18 mouse cellular contexts compared by ENCODE assay signal in the genomic region with DNA sequence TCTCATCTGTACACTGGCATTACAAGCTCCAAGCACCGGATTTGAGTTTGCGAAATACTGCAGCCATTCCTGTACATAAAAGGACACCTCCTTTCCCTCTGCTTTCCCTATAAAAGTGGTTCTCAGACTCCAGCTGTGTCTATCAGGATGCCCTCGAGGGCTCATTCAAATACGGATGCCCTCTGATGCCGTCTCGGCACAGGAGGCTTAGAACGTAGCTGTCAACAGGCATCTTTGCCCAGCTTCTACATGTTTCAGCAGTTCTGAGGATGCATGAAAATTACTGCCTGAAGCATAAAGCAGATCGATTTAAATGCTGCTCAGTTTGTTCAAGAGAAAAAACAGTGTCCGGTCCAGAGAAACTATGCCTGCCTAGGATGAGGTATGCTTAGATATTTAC. TPM values are rescaled to one million over a fixed set of nuclear protein-coding genes. Genes with fewer than 3 reads are reported as not detected.
DNase-seq lines count a peak whose midpoint lies in the region; ATAC-seq and TF ChIP-seq lines count a peak whose summit lies in the region.
"Had no signal": no experiment of that assay in that cellular context is flagged by ENCODE, and none has a peak within 500 bp of the region (broad histone marks: within the 10 kb centered on the region; RNA-seq: fewer than 3 reads in every experiment).

No protein-coding gene starts in this region.

- no peak overlapping the region for H3K4me3 ChIP-seq in midbrain, embryonic 13.5 days (replicated peaks)
- no peak overlapping the region for H3K4me3 ChIP-seq in midbrain, embryonic 10.5 days
- H3K4me3 ChIP-seq in midbrain, embryonic 15.5 days = no peak overlapping the region
- no peak overlapping the region for H3K4me3 ChIP-seq in midbrain, embryonic 11.5 days (ENCODE audit: low read depth, low read length)
- H3K4me3 ChIP-seq: forebrain, embryonic 13.5 days; forebrain, embryonic 15.5 days had no signal

- ATAC-seq in midbrain, embryonic 13.5 days = peak; percentile 51
- ATAC-seq in midbrain, embryonic 15.5 days (replicated peaks) = peak; percentile 35; the same call in 1 of the 2 replicates
- no peak for ATAC-seq in midbrain, embryonic 11.5 days (ENCODE audit: low FRiP score)
- ATAC-seq: forebrain, embryonic 13.5 days; forebrain, embryonic 15.5 days; forebrain, postnatal 0 days had no signal

- TF ChIP-seq CTCF in brain, embryonic 14.5 days (IDR thresholded peaks at IDR 0.05; ENCODE audit: borderline replicate concordance, extremely low read depth, insufficient read depth, insufficient read length) = no peak

- no peak overlapping the region for H3K9ac ChIP-seq in midbrain, embryonic 13.5 days (replicated peaks)
- no peak overlapping the region for H3K9ac ChIP-seq in midbrain, embryonic 15.5 days
- no peak overlapping the region for H3K9ac ChIP-seq in midbrain, embryonic 11.5 days (ENCODE audit: low read length)
- H3K9ac ChIP-seq: forebrain, embryonic 13.5 days; forebrain, embryonic 15.5 days; forebrain, postnatal 0 days had no signal

- no peak overlapping the region for H3K4me2 ChIP-seq in midbrain, embryonic 13.5 days (replicated peaks)
- no peak overlapping the region for H3K4me2 ChIP-seq in midbrain, embryonic 15.5 days
- no peak overlapping the region for H3K4me2 ChIP-seq in midbrain, embryonic 11.5 days
- H3K4me2 ChIP-seq: forebrain, embryonic 13.5 days; forebrain, embryonic 15.5 days had no signal

- peaks cover 16% of the 10 kb centered on the region; the same call in 1 of the 2 replicates for H3K4me1 ChIP-seq in midbrain, embryonic 13.5 days (replicated peaks)
- H3K4me1 ChIP-seq in midbrain, embryonic 10.5 days = peaks cover 6% of the 10 kb centered on the region; the same call in 1 of the 2 replicates
- H3K4me1 ChIP-seq in midbrain, embryonic 15.5 days = peaks cover 21% of the 10 kb centered on the region
- H3K4me1 ChIP-seq in midbrain, embryonic 11.5 days (ENCODE audit: control insufficient read depth, insufficient read depth, low read length) = no peaks in the 10 kb centered on the region

- peaks cover 6% of the 10 kb centered on the region; the same call in 1 of the 2 replicates for H3K36me3 ChIP-seq in midbrain, embryonic 13.5 days
- H3K36me3 ChIP-seq in midbrain, embryonic 10.5 days = peaks cover 14% of the 10 kb centered on the region
- no peaks in the 10 kb centered on the region for H3K36me3 ChIP-seq in midbrain, embryonic 15.5 days (replicated peaks)
- no peaks in the 10 kb centered on the region for H3K36me3 ChIP-seq in midbrain, embryonic 11.5 days (ENCODE audit: control insufficient read depth, insufficient read depth, low read length)

- H3K27me3 ChIP-seq in midbrain, embryonic 13.5 days = no peaks in the 10 kb centered on the region
- H3K27me3 ChIP-seq in midbrain, embryonic 10.5 days (ENCODE audit: low read depth, poor library complexity, severe bottlenecking) = no peaks in the 10 kb centered on the region
- no peaks in the 10 kb centered on the region for H3K27me3 ChIP-seq in midbrain, embryonic 15.5 days (replicated peaks)
- H3K27me3 ChIP-seq in midbrain, embryonic 11.5 days (ENCODE audit: control insufficient read depth, insufficient read depth, low read length) = no peaks in the 10 kb centered on the region
- H3K27me3 ChIP-seq: forebrain, embryonic 13.5 days; forebrain, embryonic 15.5 days had no signal

- 65% methylated on average over 9 of the region's 9 CpGs for WGBS in midbrain, embryonic 13.5 days
- WGBS in midbrain, embryonic 10.5 days = 88% methylated on average over 9 of the region's 9 CpGs
- 56% methylated on average over 9 of the region's 9 CpGs for whole genome bisulfite sequencing in midbrain, embryonic 15.5 days
- WGBS in midbrain, embryonic 11.5 days = 86% methylated on average over 9 of the region's 9 CpGs

- TF ChIP-seq POLR2A in brain, embryonic 14.5 days (IDR thresholded peaks at IDR 0.05; ENCODE audit: borderline replicate concordance, extremely low read depth, insufficient read depth, insufficient read length, poor library complexity, severe bottlenecking) = no peak

- DNase-seq in midbrain, embryonic 10.5 days (ENCODE audit: low spot score) = no peak
- DNase-seq in midbrain, embryonic 11.5 days (ENCODE audit: low spot score, missing footprints) = no peak
- peak; percentile 32 for DNase-seq in brain, embryonic 14.5 days (ENCODE audit: low read depth)
- peak; percentile 8 for DNase-seq in forelimb bud, embryonic 11.5 days (ENCODE audit: low read depth, low spot score)
- DNase-seq in cerebellum, postnatal 25 days = no peak
- DNase-seq: adrenal gland, adult 2 months; adrenal gland, postnatal 10 days; adrenal gland, postnatal 25 days; cerebellum, adult 11-12 months; cerebellum, adult 2 months; cerebellum, adult 9-10 months; cerebellum, postnatal 10 days; cerebellum, postnatal 36 days; forebrain, postnatal 0 days had no signal

- no peak overlapping the region for H3K27ac ChIP-seq in midbrain, embryonic 13.5 days
- no peak overlapping the region for H3K27ac ChIP-seq in midbrain, embryonic 10.5 days (replicated peaks)
- no peak overlapping the region for H3K27ac ChIP-seq in midbrain, embryonic 15.5 days
- no peak overlapping the region for H3K27ac ChIP-seq in midbrain, embryonic 11.5 days (ENCODE audit: low read depth, low read length)
- H3K27ac ChIP-seq: forebrain, embryonic 13.5 days; forebrain, embryonic 15.5 days had no signal

- H3K9me3 ChIP-seq in midbrain, embryonic 13.5 days = no peaks in the 10 kb centered on the region
- no peaks in the 10 kb centered on the region for H3K9me3 ChIP-seq in midbrain, embryonic 10.5 days (replicated peaks)
- H3K9me3 ChIP-seq in midbrain, embryonic 15.5 days = no peaks in the 10 kb centered on the region
- no peaks in the 10 kb centered on the region for H3K9me3 ChIP-seq in midbrain, embryonic 11.5 days (ENCODE audit: control insufficient read depth, low read length)
- H3K9me3 ChIP-seq: forebrain, embryonic 13.5 days; forebrain, embryonic 15.5 days had no signal

RNA-seq across cellular contexts. Expression of gene Lca5, which starts 51.4 kb away (rescaled TPM):
- 19.0 and 24.7 TPM in 2 replicates for polyA plus RNA-seq in midbrain, embryonic 13.5 days (2015; fragmentation: Nextera tagmentation; extraction: Ambion mirVana)
- polyA plus RNA-seq in midbrain, embryonic 10.5 days (2016; fragmentation: Nextera tagmentation; extraction: Ambion mirVana) = 19.9 and 20.2 TPM in 2 replicates
- polyA plus RNA-seq in midbrain, embryonic 15.5 days (2015; fragmentation: Nextera tagmentation; extraction: Ambion mirVana) = 15.6 and 15.9 TPM in 2 replicates
- polyA plus RNA-seq in midbrain, embryonic 11.5 days (2014; fragmentation: Nextera tagmentation; extraction: Ambion mirVana) = 23.6 and 25.1 TPM in 2 replicates
- 19.5 and 21.8 TPM in 2 replicates for polyA plus RNA-seq in brain, embryonic 14.5 days (2012; rRNA removed)

Comparison
In these comparisons a context has a peak if more than half of its experiments do, and no peak if none do; other contexts are left out.
1. DNase-seq: peak in brain, embryonic 14.5 days (single experiment) and forelimb bud, embryonic 11.5 days (single experiment); none in midbrain, embryonic 10.5 days (single experiment), midbrain, embryonic 11.5 days (single experiment) and cerebellum, postnatal 25 days (0 of 2).